Mouse (Mus musculus): ENCODE data around the gene Gpr162.

- no peak for TF ChIP-seq GATA1 (IDR thresholded peaks at IDR 0.05; ENCODE audit: borderline replicate concordance, low read length)
- no peak for TF ChIP-seq FLI1 (IDR thresholded peaks at IDR 0.05; ENCODE audit: low read length)
Measured at GRCm38 (mm10) chr6:124885956-124886381, 22.2 kb upstream of the Gpr162 start.
